Mouse (Mus musculus) myocyte (in vitro differentiated cells): ENCODE results near the gene Slc38a11.

ENCODE experiments used
- CEBPB ChIP-seq: IDR thresholded peaks from 2 replicates; pipeline ENCODE4 v1.6.1; 2011; ENCODE audit warnings: mild to moderate bottlenecking, moderate library complexity; ENCODE audit not compliant: poor library complexity, insufficient read depth, severe bottlenecking
- E2F4 ChIP-seq: IDR thresholded peaks from one replicate; pipeline ENCODE4 v1.6.1; 2011; ENCODE audit warnings: mild to moderate bottlenecking, control low read depth, moderate library complexity; ENCODE audit not compliant: insufficient read depth
- MAX ChIP-seq: IDR thresholded peaks from one replicate; pipeline ENCODE4 v1.6.1; 2011; ENCODE audit warnings: low read depth, mild to moderate bottlenecking, control low read depth
- MYOD1 ChIP-seq, 3 experiments: IDR thresholded peaks; one replicate each; pipeline ENCODE4 v1.6.1; 2011; ENCODE audit warnings: control low read depth in 2 of 3, low read depth in 2 of 3, mild to moderate bottlenecking in 2 of 3, moderate library complexity in 1 of 3; ENCODE audit not compliant: insufficient read length in 2 of 3, control insufficient read depth in 1 of 3
- MYOG ChIP-seq, 3 experiments: IDR thresholded peaks; one replicate each; pipeline ENCODE4 v1.6.1; 2011; ENCODE audit warnings: control low read depth in 2 of 3, low read depth in 2 of 3, mild to moderate bottlenecking in 2 of 3; ENCODE audit not compliant: insufficient read length in 2 of 3, control insufficient read depth in 1 of 3, insufficient read depth in 1 of 3
- POLR2A ChIP-seq: IDR thresholded peaks from one replicate; pipeline ENCODE4 v1.6.1; 2011; ENCODE audit warnings: low read depth, mild to moderate bottlenecking, control low read depth, moderate library complexity; ENCODE audit not compliant: insufficient read length
- POLR2AphosphoS2 ChIP-seq: IDR thresholded peaks from one replicate; pipeline ENCODE4 v1.6.1; 2011; ENCODE audit warnings: low read depth, control low read depth; ENCODE audit not compliant: insufficient read length
- SRF ChIP-seq: IDR thresholded peaks from one replicate; pipeline ENCODE4 v1.6.1; 2011; ENCODE audit warnings: low read depth; ENCODE audit not compliant: control insufficient read depth, insufficient read length
- TCF12 ChIP-seq: IDR thresholded peaks from one replicate; pipeline ENCODE4 v1.6.1; 2011; ENCODE audit warnings: mild to moderate bottlenecking, control low read depth; ENCODE audit not compliant: poor library complexity, insufficient read depth, severe bottlenecking
- TCF3 ChIP-seq: IDR thresholded peaks from one replicate; pipeline ENCODE4 v1.6.1; 2011; ENCODE audit warnings: low read depth, control low read depth; ENCODE audit not compliant: insufficient read length
- USF1 ChIP-seq: IDR thresholded peaks from one replicate; pipeline ENCODE4 v1.6.1; 2011; ENCODE audit warnings: low read depth, mild to moderate bottlenecking, control low read depth, moderate library complexity

DNA sequence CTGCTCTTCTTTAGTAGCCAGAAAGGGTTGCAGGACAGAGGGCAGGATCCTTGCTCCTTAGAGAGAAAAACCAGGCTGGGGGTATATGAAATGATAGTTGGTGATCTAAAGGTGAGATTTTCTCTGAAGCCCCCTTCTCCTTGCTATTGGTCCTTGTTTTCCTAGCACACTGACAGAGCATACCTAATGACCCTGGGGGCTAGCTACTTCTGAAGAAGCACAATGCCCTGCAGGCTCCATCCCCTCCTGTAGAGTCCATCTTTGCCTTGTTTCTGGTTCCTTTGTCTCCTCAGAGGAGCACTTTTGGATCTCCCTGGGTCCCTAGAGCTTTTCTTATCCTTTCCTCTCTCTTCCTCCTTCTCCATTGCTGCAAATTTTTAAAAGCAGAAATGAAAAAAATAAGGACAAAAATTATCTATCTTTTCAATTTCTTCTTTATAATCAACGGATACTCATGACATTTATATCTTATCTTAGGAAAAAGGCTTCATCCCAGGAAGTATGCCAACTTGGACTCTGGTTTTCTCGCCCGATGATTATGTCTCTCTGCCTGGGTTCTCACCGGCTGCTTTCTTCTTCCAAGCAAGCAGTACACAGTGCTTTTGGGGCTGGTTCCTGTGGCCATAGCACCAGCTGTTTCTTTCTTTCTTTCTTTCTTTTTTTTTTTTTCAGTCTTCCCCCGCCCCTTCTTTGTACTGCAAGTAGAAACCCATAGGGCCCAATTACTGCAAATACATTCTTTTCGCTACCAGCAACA is 41.7 kb downstream of the Slc38a11 start:
- TF ChIP-seq MYOG (IDR thresholded peaks at IDR 0.05; ENCODE audit: control insufficient read depth in 1 of 3, insufficient read depth in 1 of 3, insufficient read length in 2 of 3, low read depth in 2 of 3) (no peak), POLR2A (no peak), CEBPB (no peak), MAX (no peak), TCF12 (no peak), POLR2AphosphoS2 (no peak), USF1 (no peak), MYOD1 (IDR thresholded peaks at IDR 0.05; ENCODE audit: control insufficient read depth in 1 of 3, insufficient read length in 2 of 3, low read depth in 2 of 3) (no peak), E2F4 (no peak), SRF (no peak), TCF3 (no peak)
